Mouse (Mus musculus): ENCODE measurements at regions not wholly inside any gene's neighbourhood (a gene's known extent, or its start where the extent isn't known, plus 50 kb on each side); places are given as distances from the start of the nearest gene placed in this dataset.

DNA sequence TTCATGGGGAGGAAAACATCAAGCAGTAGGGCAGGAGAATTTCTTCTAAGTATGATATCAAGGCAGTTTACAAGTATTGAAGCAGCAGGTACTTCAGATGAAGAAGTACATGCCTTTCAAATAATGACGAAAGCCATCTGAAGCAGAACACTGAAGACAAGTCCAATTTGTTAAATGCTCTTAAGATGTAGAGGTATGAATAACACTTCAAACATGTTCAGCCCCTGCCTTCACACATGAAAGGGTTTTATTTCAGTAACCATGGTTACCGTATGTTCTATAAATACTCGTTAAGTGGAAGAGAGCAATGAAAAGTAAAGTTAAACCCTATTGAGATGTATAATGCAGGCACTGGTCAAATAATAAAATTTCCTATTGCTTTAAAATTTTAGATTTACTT is 101.8 kb downstream of the Mospd2 start:
- no peak for DNase-seq (ENCODE audit: low read depth, low spot score)

DNA sequence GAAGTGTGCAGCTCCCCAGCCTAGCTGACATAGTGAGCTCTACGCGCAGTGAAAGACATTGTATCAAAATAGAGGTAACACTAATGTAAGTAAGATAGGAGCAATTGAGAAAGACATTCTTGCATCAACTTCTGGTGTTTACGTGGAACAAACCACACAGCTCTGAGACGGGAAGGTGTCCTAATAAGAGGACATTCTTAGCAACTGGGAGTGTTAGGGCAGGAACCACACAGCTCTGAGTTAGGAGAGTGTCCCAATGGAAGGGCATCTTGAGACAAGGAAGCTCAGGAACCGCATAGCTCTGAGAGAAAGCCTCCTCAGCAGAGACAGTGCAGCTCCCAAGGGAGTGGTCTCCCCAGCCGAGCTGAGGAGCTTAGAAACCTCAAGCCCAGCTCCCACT is 139.8 kb downstream of the Mospd2 start:
- DNase-seq (ENCODE audit: low read depth, low spot score): no peak

DNA sequence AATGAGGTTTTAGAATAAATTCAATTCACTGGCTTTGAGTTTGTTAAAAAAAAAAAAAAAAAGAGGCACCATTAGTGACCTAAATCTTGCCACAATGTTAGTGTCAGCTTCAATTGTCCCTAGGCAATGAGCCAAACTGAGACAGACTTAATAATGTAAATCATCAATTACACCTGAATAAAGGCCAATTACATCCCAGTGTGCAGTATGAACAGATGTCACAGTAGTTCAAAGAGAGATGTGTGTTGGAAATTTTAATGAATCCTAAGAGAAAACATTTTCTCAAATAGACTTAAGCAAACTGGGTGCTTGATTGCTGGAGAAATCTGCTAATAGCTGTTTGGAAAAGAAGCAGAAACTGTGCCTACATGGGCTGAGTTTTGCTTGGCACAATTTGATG is 159.3 kb downstream of the Mospd2 start:
- DNase-seq (ENCODE audit: low read depth, low spot score): peak; percentile 3

DNA sequence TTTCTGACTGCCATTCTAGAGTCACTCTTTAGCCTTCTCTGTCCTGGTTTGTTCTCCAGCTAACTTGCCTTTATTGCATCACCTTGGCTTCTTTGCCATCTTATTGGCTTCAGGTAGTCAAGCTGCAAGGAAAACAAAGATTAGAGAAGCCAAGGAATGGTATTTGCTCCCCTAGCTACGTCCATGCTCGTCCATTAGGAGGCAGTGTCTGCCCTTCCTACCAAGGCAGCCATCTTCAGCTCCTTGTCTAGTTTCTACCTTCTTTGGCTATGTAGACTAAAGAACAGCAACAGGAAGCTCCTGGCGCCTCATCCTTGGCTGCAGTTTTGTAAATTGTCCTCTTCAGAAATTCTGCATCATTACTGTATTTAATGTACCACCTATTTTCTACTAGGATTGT is 192.9 kb downstream of the Mospd2 start:
- DNase-seq (ENCODE audit: low read depth, low spot score): no peak

DNA sequence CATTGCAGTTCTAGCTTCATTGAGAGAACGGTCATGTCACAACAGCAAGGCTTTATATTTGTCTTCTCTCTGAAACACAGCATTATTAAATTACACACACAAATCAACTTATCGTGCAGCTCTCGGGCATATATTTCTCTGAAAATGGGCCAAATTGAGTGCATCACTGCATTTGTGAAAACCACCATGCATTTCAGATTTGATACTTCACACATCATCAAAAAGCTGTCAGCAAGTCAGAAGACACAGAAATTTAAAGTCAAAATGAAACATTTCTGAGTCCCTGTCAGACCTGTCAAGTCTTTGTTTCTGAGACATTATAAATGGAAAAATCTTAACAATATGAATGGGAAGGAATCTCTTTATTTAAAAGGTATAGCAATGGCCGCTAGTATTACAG is 215.3 kb downstream of the Mospd2 start:
- no peak for DNase-seq (ENCODE audit: low read depth, low spot score)

DNA sequence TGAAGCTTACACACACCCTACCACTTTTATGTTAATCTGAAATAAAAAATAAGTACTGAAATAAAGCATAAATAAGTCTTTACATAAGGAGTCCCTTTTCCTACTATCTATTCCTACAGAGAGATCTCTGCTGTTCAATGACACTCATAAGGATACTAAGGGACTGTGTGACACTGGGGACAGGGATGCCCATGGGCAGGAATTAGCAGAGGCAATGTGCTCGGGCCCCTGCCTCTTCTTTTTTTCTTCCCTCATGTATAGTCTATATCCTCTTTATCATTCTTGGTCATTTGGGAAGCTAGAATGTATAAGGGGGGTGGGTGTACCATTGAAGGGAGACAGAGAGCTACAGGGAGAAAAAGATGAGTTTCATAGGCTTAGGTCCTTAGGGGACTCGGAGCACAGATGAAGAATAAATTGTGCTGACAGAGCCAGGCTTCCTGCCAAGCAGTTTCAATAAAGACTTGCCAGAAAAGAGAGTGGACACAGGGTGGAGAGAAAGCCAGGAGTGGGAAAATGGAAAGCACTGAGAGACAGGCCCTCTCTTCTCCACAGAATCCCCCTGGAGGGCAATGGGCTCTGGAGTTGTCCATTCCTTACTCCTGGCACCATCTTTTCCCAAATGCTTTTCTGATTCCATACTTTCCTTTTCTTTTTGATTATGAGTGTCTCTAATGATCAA is 216.3 kb downstream of the Mospd2 start:
- DNase-seq (ENCODE audit: low read depth, low spot score): peak; percentile 5

DNA sequence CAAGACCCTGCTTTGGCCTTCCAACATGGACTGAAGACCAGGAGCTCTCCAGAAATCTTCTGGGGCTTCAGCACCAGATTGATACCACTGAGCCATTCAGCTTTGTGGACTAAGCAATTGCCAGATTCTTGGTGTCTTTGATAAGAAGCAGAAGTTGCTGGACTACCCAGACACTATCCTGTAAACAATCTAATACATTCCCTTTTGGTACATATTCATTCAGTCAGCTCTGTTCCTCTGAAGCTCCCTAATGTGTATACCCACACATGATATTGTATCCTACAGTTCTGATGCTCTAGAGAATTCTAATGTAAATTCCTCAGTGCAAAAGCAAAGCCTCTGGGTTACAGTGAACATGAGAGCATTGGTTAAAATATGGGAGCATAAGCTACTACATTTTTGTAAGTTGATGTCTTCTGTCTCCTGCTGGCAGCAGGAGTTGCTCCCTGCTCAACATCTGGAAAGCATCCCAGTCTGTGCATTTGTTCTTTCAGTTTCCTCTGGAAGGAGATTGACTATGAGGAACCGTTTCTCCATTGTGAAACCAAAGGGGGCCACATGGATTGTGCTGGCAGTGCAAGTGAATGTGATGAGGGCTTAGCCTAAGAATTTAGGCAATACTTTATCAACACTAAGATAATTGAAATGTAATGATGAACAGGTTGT is 234.5 kb downstream of the Mospd2 start:
- no peak for DNase-seq (ENCODE audit: low read depth, low spot score)

Measured in brain, adult 2 months (tissue).